Comparison of ENCODE assay signal across 15 mouse cellular contexts in the genomic region with DNA sequence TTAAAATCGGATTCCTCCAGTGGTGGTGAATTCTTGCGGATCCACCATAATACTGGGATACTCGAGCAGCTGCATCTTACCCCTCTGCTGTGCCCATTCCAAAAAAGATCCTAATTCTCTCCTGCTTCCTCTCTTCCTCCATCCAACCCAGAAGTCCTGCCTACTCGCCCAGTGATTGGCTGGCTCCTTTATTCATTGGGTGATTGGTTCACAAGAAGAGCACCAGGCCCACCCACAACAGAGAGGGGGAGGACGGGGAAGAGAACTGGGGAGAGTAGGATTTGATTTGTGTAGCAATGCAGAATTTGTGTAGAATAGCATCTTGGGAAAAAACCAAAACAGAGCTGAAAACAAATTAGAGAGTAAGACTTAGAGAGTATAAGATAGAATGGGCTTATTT.
A peak's percentile ranks its signal among the peaks of the same experiment; 100 is the strongest.
DNase-seq lines count a peak whose midpoint lies in the region; ATAC-seq and TF ChIP-seq lines count a peak whose summit lies in the region.
"Had no signal": no experiment of that assay in that cellular context is flagged by ENCODE, and none has a peak within 500 bp of the region (broad histone marks: within the 10 kb centered on the region; RNA-seq: fewer than 3 reads in every experiment).

No protein-coding gene starts in this region.

- no peaks in the 10 kb centered on the region for H3K27me3 ChIP-seq in heart, embryonic 14.5 days (ENCODE audit: control insufficient read depth, insufficient read depth, low read length)
- H3K27me3 ChIP-seq in E14TG2a.4 (ENCODE audit: insufficient read depth, low read length) = peaks cover 5% of the 10 kb centered on the region; the same call in 1 of the 2 replicates
- H3K27me3 ChIP-seq in forebrain, embryonic 16.5 days (replicated peaks; ENCODE audit: control insufficient read depth, insufficient read depth, low read length) = no peaks in the 10 kb centered on the region
- H3K27me3 ChIP-seq in lung, postnatal 0 days (replicated peaks; ENCODE audit: insufficient read depth, low read length) = no peaks in the 10 kb centered on the region
- H3K27me3 ChIP-seq: megakaryocyte, embryonic 14.5 days had no signal

- no peaks in the 10 kb centered on the region for H3K4me1 ChIP-seq in heart, embryonic 14.5 days (ENCODE audit: control insufficient read depth in 2 of 2, insufficient read depth in 2 of 2, low read length in 2 of 2)
- peaks cover 21% of the 10 kb centered on the region for H3K4me1 ChIP-seq in E14TG2a.4 (replicated peaks; ENCODE audit: low read depth, low read length)
- H3K4me1 ChIP-seq in forebrain, embryonic 16.5 days (replicated peaks; ENCODE audit: control insufficient read depth, insufficient read depth, low read length) = no peaks in the 10 kb centered on the region
- no peaks in the 10 kb centered on the region for H3K4me1 ChIP-seq in lung, postnatal 0 days (ENCODE audit: insufficient read depth, low read depth, low read length)

- peak overlapping the region; percentile 37; the same call in 1 of the 2 replicates for H3K4me2 ChIP-seq in heart, embryonic 14.5 days (ENCODE audit: low read length)
- H3K4me2 ChIP-seq in forebrain, embryonic 16.5 days (ENCODE audit: low read length) = no peak overlapping the region
- no peak overlapping the region for H3K4me2 ChIP-seq in lung, postnatal 0 days (replicated peaks; ENCODE audit: low read depth, low read length)

- no peak for TF ChIP-seq CTCF in E14TG2a.4 (conservative IDR thresholded peaks at IDR 0.05; ENCODE audit: low read length)
- no peak for TF ChIP-seq CTCF in lung, postnatal 0 days (IDR thresholded peaks at IDR 0.05)

- H3K4me3 ChIP-seq in heart, embryonic 14.5 days (ENCODE audit: control insufficient read depth in 1 of 2, insufficient read depth in 1 of 2, low read depth in 1 of 2, low read length in 2 of 2) = no peak overlapping the region
- H3K4me3 ChIP-seq in E14TG2a.4 (replicated peaks; ENCODE audit: low read length) = peak overlapping the region; percentile 74
- no peak overlapping the region for H3K4me3 ChIP-seq in forebrain, embryonic 16.5 days (replicated peaks; ENCODE audit: low read length)
- H3K4me3 ChIP-seq in lung, postnatal 0 days (ENCODE audit: low read depth, low read length) = no peak overlapping the region
- H3K4me3 ChIP-seq: erythroblast, embryonic 14.5 days; limb, embryonic 10.5 days; megakaryocyte, embryonic 14.5 days had no signal

- no peak overlapping the region for H3K27ac ChIP-seq in heart, embryonic 14.5 days (replicated peaks in 1 of 2; ENCODE audit: control insufficient read depth in 1 of 2, insufficient read depth in 1 of 2, low read depth in 2 of 2, low read length in 2 of 2)
- no peak overlapping the region; the same call in 1 of the 2 replicates for H3K27ac ChIP-seq in forebrain, embryonic 16.5 days (ENCODE audit: low read length)
- H3K27ac ChIP-seq in lung, postnatal 0 days (ENCODE audit: low read length) = no peak overlapping the region
- H3K27ac ChIP-seq: limb, embryonic 10.5 days had no signal

- 53% methylated on average over 5 of the region's 5 CpGs for WGBS in heart, embryonic 14.5 days
- 56% methylated on average over 5 of the region's 5 CpGs for WGBS in forebrain, embryonic 16.5 days
- 71% methylated on average over 5 of the region's 5 CpGs for WGBS in lung, postnatal 0 days

- H3K36me3 ChIP-seq in heart, embryonic 14.5 days (ENCODE audit: control insufficient read depth, insufficient read depth, low read length) = no peaks in the 10 kb centered on the region
- H3K36me3 ChIP-seq in E14TG2a.4 (ENCODE audit: insufficient read depth, low read length) = no peaks in the 10 kb centered on the region
- no peaks in the 10 kb centered on the region for H3K36me3 ChIP-seq in forebrain, embryonic 16.5 days (ENCODE audit: control insufficient read depth, insufficient read depth)
- H3K36me3 ChIP-seq in lung, postnatal 0 days (ENCODE audit: insufficient read depth, low read length) = no peaks in the 10 kb centered on the region

- no peak for TF ChIP-seq EP300 in lung, postnatal 0 days (IDR thresholded peaks at IDR 0.05)

- ATAC-seq in heart, embryonic 14.5 days (ENCODE audit: insufficient number of reproducible peaks, insufficient read depth, low FRiP score, low read depth) = no peak
- peak; percentile 58 for ATAC-seq in forebrain, embryonic 16.5 days
- ATAC-seq in lung, postnatal 0 days = no peak

- no peak overlapping the region for H3K9ac ChIP-seq in heart, embryonic 14.5 days (ENCODE audit: low read length)
- H3K9ac ChIP-seq in forebrain, embryonic 16.5 days (replicated peaks; ENCODE audit: low read depth, low read length) = no peak overlapping the region
- no peak overlapping the region for H3K9ac ChIP-seq in lung, postnatal 0 days (replicated peaks; ENCODE audit: low read depth)

- H3K9me3 ChIP-seq in heart, embryonic 14.5 days (ENCODE audit: control insufficient read depth, low read length) = no peaks in the 10 kb centered on the region
- no peaks in the 10 kb centered on the region for H3K9me3 ChIP-seq in E14TG2a.4 (ENCODE audit: low read length)
- H3K9me3 ChIP-seq in forebrain, embryonic 16.5 days (ENCODE audit: control insufficient read depth, low read length) = no peaks in the 10 kb centered on the region
- no peaks in the 10 kb centered on the region for H3K9me3 ChIP-seq in lung, postnatal 0 days (ENCODE audit: low read length)
- H3K9me3 ChIP-seq: limb, embryonic 10.5 days; megakaryocyte, embryonic 14.5 days had no signal

- no peak for DNase-seq in heart, adult 9 months (ENCODE audit: low spot score in 2 of 2)
- DNase-seq in MN1 (ENCODE audit: low spot score) = peak; percentile 76
- no peak for DNase-seq in lung, postnatal 0 days (ENCODE audit: low spot score)
- DNase-seq in lung, postnatal 14 days = no peak
- DNase-seq: cerebellum, postnatal 25 days; kidney, adult 2 months; lung, adult 18-20 months; retina, postnatal 1 day; thymus, postnatal 25 days had no signal
